Mouse (Mus musculus) heart, adult 2 months (tissue): ENCODE measurements around the gene Gen1. TPM values are rescaled to one million over a fixed set of nuclear protein-coding genes. Genes with fewer than 3 reads are reported as not detected.

ENCODE experiments used
- DNase-seq, 2 experiments: peaks; one replicate each; pipeline ENCODE4 v3.0.0; 2021
- H3K27ac ChIP-seq: fragments of 200-600 bp; 2 replicates; pipeline ENCODE4 v1.8.1; 2022
- H3K27me3 ChIP-seq: fragments of 200-500 bp; 2 replicates; pipeline ENCODE4 v1.6.1; 2012; ENCODE audit warnings: mild to moderate bottlenecking, low read length, inconsistent platforms, mixed read lengths; ENCODE audit not compliant: control insufficient read depth, insufficient read depth
- H3K36me3 ChIP-seq: fragments of 200-500 bp; 2 replicates; pipeline ENCODE4 v1.6.1; 2012; ENCODE audit warnings: low read length, inconsistent platforms; ENCODE audit not compliant: control insufficient read depth, insufficient read depth
- H3K4me1 ChIP-seq: fragments of 200-500 bp; 2 replicates; pipeline ENCODE4 v1.6.1; 2011; ENCODE audit warnings: low read length; ENCODE audit not compliant: control insufficient read depth, insufficient read depth
- H3K4me3 ChIP-seq: fragments of 200-600 bp; 2 replicates; pipeline ENCODE4 v1.8.1; 2022
- H3K79me2 ChIP-seq: fragments of 200-500 bp; replicated peaks from 2 replicates; pipeline ENCODE4 v1.6.1; 2012; ENCODE audit warnings: mild to moderate bottlenecking, inconsistent platforms, low read length, moderate library complexity, mixed read lengths; ENCODE audit not compliant: control insufficient read depth, insufficient read depth
- H3K9ac ChIP-seq: fragments of 200-500 bp; 2 replicates; pipeline ENCODE4 v1.6.1; 2012; ENCODE audit warnings: low read depth, mild to moderate bottlenecking, control low read depth, inconsistent platforms, low read length, mixed read lengths
- CTCF ChIP-seq: fragments of 200-600 bp; IDR thresholded peaks from 2 replicates; pipeline ENCODE4 v1.8.1; 2022; ENCODE audit warnings: antibody characterized with exemption, mild to moderate bottlenecking, moderate library complexity
- EP300 ChIP-seq: fragments of 200-500 bp; IDR thresholded peaks from 2 replicates; pipeline ENCODE4 v1.6.1; 2011; ENCODE audit warnings: low read depth, low read length, control low read depth; ENCODE audit not compliant: insufficient read depth
- POLR2A ChIP-seq: fragments of 200-500 bp; IDR thresholded peaks from 2 replicates; pipeline ENCODE4 v1.6.1; 2011; ENCODE audit warnings: mild to moderate bottlenecking, low read depth, low read length, control low read depth; ENCODE audit not compliant: insufficient read depth
- WGBS: fragments of 180-500 bp; shearing (Covaris S2); methylation state at CpG from one replicate; pipeline ENCODE4 v1.1.7; 2018; 5-methylcytosine and 5-hydroxymethylcytosine counted together
- intact Hi-C: fragments of 180-260 bp; cut with DNase I; formaldehyde crosslinking; loops from one replicate; pipeline ENCODE4 v1.15.1; 2025
- polyA plus RNA-seq: library from polyadenylated mRNA; depleted of rRNA; stranded (reverse); fragments of >200 nt; gene quantifications from 2 replicates; pipeline ENCODE4 v1.2.3, GENCODE M21; 2012
- total RNA-seq, 2 experiments: library from RNA; stranded (reverse); gene quantifications; 2 replicates each; pipeline ENCODE4 v1.2.3; 2021

Gene Gen1
- total and polyA plus RNA-seq, 3 experiments = 0.16 to 1.1 (median 0.78) TPM

- TF ChIP-seq EP300 (no peak), CTCF (no peak), POLR2A (no peak)
- H3K4me1 ChIP-seq = no peaks in the 10 kb centered on the region; the same call in 1 of the 2 replicates
- peak overlapping the region; percentile 19; the same call in 1 of the 2 replicates for H3K4me3 ChIP-seq
- no peaks in the 10 kb centered on the region for H3K79me2 ChIP-seq
- H3K36me3 ChIP-seq = no peaks in the 10 kb centered on the region
- no peaks in the 10 kb centered on the region for H3K27me3 ChIP-seq
- peak; percentile 36 for DNase-seq
- no peak overlapping the region for H3K9ac ChIP-seq
- 37% methylated on average over 20 of the region's 20 CpGs for WGBS
- intact Hi-C loops = no loop called here
- peak overlapping the region; percentile 66 for H3K27ac ChIP-seq
Measured at GRCm38 (mm10) chr12:11221524-11222330, 43.9 kb downstream of the Gen1 start.

GRCm38 (mm10) chr12:11217726-11218250, 47.8 kb downstream of the Gen1 start:
- Histone ChIP-seq H3K4me1 (no peaks in the 10 kb centered on the region; the same call in 1 of the 2 replicates), H3K4me3 (no peak overlapping the region), H3K36me3 (no peaks in the 10 kb centered on the region), H3K79me2 (no peaks in the 10 kb centered on the region), H3K27me3 (no peaks in the 10 kb centered on the region), H3K27ac (no peak overlapping the region), H3K9ac (no peak overlapping the region)
- intact Hi-C loops = no loop called here
- TF ChIP-seq CTCF (no peak), POLR2A (no peak), EP300 (no peak)
- WGBS = 76% methylated on average over 7 of the region's 7 CpGs
- DNase-seq = no peak

GRCm38 (mm10) chr12:11216454-11216853, 49.1 kb downstream of the Gen1 start:
- TF ChIP-seq POLR2A (no peak), CTCF (no peak), EP300 (no peak)
- Histone ChIP-seq H3K9ac (no peak overlapping the region), H3K79me2 (no peaks in the 10 kb centered on the region), H3K27ac (no peak overlapping the region), H3K27me3 (no peaks in the 10 kb centered on the region), H3K4me3 (no peak overlapping the region), H3K4me1 (no peaks in the 10 kb centered on the region), H3K36me3 (no peaks in the 10 kb centered on the region)
- 65% methylated on average over 3 of the region's 3 CpGs for WGBS
- no peak for DNase-seq
- intact Hi-C loops = no loop called here

GRCm38 (mm10) chr12:11215555-11215954, 50.0 kb downstream of the Gen1 start:
- no peak overlapping the region for H3K9ac ChIP-seq
- DNase-seq = no peak
- H3K27ac ChIP-seq = no peak overlapping the region
- intact Hi-C loops = no loop called here
- TF ChIP-seq EP300 = no peak
- TF ChIP-seq CTCF = no peak
- no peaks in the 10 kb centered on the region for H3K27me3 ChIP-seq
- no peak overlapping the region for H3K4me3 ChIP-seq
- no peaks in the 10 kb centered on the region for H3K4me1 ChIP-seq
- 66% methylated on average over 2 of the region's 2 CpGs for WGBS
- H3K79me2 ChIP-seq = no peaks in the 10 kb centered on the region
- H3K36me3 ChIP-seq = no peaks in the 10 kb centered on the region

GRCm38 (mm10) chr12:11214776-11215175, 50.8 kb downstream of the Gen1 start:
- no peak for TF ChIP-seq CTCF
- Histone ChIP-seq H3K79me2 (no peaks in the 10 kb centered on the region), H3K36me3 (no peaks in the 10 kb centered on the region), H3K9ac (no peak overlapping the region), H3K4me1 (no peaks in the 10 kb centered on the region), H3K27ac (peak overlapping the region; percentile 31), H3K27me3 (no peaks in the 10 kb centered on the region), H3K4me3 (no peak overlapping the region)
- intact Hi-C loops = no loop called here
- no peak for DNase-seq

GRCm38 (mm10) chr12:11212881-11213280, 52.7 kb downstream of the Gen1 start:
- H3K79me2 ChIP-seq = no peaks in the 10 kb centered on the region
- 50% methylated on average over 1 of the region's 1 CpGs for WGBS
- TF ChIP-seq EP300 (no peak), POLR2A (no peak), CTCF (no peak)
- intact Hi-C loops = no loop called here
- no peaks in the 10 kb centered on the region for H3K27me3 ChIP-seq
- no peak overlapping the region for H3K9ac ChIP-seq
- DNase-seq = no peak
- H3K4me1 ChIP-seq = no peaks in the 10 kb centered on the region
- H3K27ac ChIP-seq = no peak overlapping the region
- no peak overlapping the region for H3K4me3 ChIP-seq
- no peaks in the 10 kb centered on the region for H3K36me3 ChIP-seq
